Mouse (Mus musculus): Measurements from ENCODE around the gene Atp2b2. TPM values are rescaled to one million over a fixed set of nuclear protein-coding genes. Genes with fewer than 3 reads are reported as not detected.

Atp2b2 gene
- polyA plus RNA-seq (2014; fragmentation: Nextera tagmentation; extraction: Ambion mirVana): 1.2 and 1.7 TPM in 2 replicates

GRCm38 (mm10) chr6:114042332-114042731, at the start of gene Atp2b2:
Gene Atp2b2, minus strand, starts transcription at chr6:114042613.
- DNase-seq (ENCODE audit: low spot score) (no peak), ATAC-seq (replicated peaks; ENCODE audit: low FRiP score, low TSS enrichment, low read depth) (no peak)
- H3K9me3 ChIP-seq (ENCODE audit: control insufficient read depth, low read length): no peaks in the 10 kb centered on the region
- no peaks in the 10 kb centered on the region for H3K4me1 ChIP-seq (replicated peaks; ENCODE audit: control insufficient read depth, insufficient read depth, low read length)
- H3K9ac ChIP-seq (ENCODE audit: low read length): no peak within 1 kb of the TSS
- peak within 1 kb of the TSS; percentile 33 for H3K4me3 ChIP-seq (ENCODE audit: low read depth, low read length)
- no peak within 1 kb of the TSS for H3K27ac ChIP-seq (ENCODE audit: low read depth)
- H3K36me3 ChIP-seq (ENCODE audit: control insufficient read depth, insufficient read depth, low read length): no peaks in the 10 kb centered on the region
- peaks cover 63% of the 10 kb centered on the region for H3K27me3 ChIP-seq (replicated peaks; ENCODE audit: control insufficient read depth, insufficient read depth, low read length)
- peak within 1 kb of the TSS; percentile 61 for H3K4me2 ChIP-seq (ENCODE audit: low read length)
- 16% methylated on average over 12 of the region's 12 CpGs for WGBS

- Histone ChIP-seq H3K27ac (ENCODE audit: low read depth) (no peak overlapping the region), H3K9ac (ENCODE audit: low read length) (no peak overlapping the region), H3K4me2 (ENCODE audit: low read length) (no peak overlapping the region), H3K4me3 (ENCODE audit: low read depth, low read length) (no peak overlapping the region), H3K9me3 (ENCODE audit: control insufficient read depth, low read length) (no peaks in the 10 kb centered on the region), H3K4me1 (replicated peaks; ENCODE audit: control insufficient read depth, insufficient read depth, low read length) (no peaks in the 10 kb centered on the region), H3K27me3 (replicated peaks; ENCODE audit: control insufficient read depth, insufficient read depth, low read length) (no peaks in the 10 kb centered on the region), H3K36me3 (ENCODE audit: control insufficient read depth, insufficient read depth, low read length) (no peaks in the 10 kb centered on the region)
- 16% methylated on average over 5 of the region's 5 CpGs for WGBS
- ATAC-seq (replicated peaks; ENCODE audit: low FRiP score, low TSS enrichment, low read depth): no peak
- peak; percentile 90 for DNase-seq (ENCODE audit: low spot score)
Measured at GRCm38 (mm10) chr6:114089626-114090025, 47.2 kb upstream of the Atp2b2 start.

- 17% methylated on average over 7 of the region's 7 CpGs for WGBS
- H3K36me3 ChIP-seq (ENCODE audit: control insufficient read depth, insufficient read depth, low read length): no peaks in the 10 kb centered on the region
- DNase-seq (ENCODE audit: low spot score): peak; percentile 89
Measured at GRCm38 (mm10) chr6:114087106-114087505, 44.7 kb upstream of the Atp2b2 start.

GRCm38 (mm10) chr6:114078556-114078955, 36.1 kb upstream of the Atp2b2 start:
- Histone ChIP-seq H3K36me3 (ENCODE audit: control insufficient read depth, insufficient read depth, low read length) (no peaks in the 10 kb centered on the region), H3K9ac (ENCODE audit: low read length) (no peak overlapping the region), H3K9me3 (ENCODE audit: control insufficient read depth, low read length) (no peaks in the 10 kb centered on the region), H3K4me2 (ENCODE audit: low read length) (no peak overlapping the region), H3K4me3 (ENCODE audit: low read depth, low read length) (no peak overlapping the region), H3K27me3 (replicated peaks; ENCODE audit: control insufficient read depth, insufficient read depth, low read length) (no peaks in the 10 kb centered on the region), H3K27ac (ENCODE audit: low read depth) (no peak overlapping the region), H3K4me1 (replicated peaks; ENCODE audit: control insufficient read depth, insufficient read depth, low read length) (no peaks in the 10 kb centered on the region)
- ATAC-seq (replicated peaks; ENCODE audit: low FRiP score, low TSS enrichment, low read depth) (no peak), DNase-seq (ENCODE audit: low spot score) (no peak)

More at GRCm38 (mm10) chr6:114087106-114087505, 44.7 kb upstream of the Atp2b2 start:
- no peak for ATAC-seq (replicated peaks; ENCODE audit: low FRiP score, low TSS enrichment, low read depth)
- H3K9me3 ChIP-seq (ENCODE audit: control insufficient read depth, low read length): no peaks in the 10 kb centered on the region
- no peak overlapping the region for H3K9ac ChIP-seq (ENCODE audit: low read length)
- H3K27me3 ChIP-seq (replicated peaks; ENCODE audit: control insufficient read depth, insufficient read depth, low read length): no peaks in the 10 kb centered on the region
- no peak overlapping the region for H3K4me2 ChIP-seq (ENCODE audit: low read length)
- no peak overlapping the region for H3K27ac ChIP-seq (ENCODE audit: low read depth)
- H3K4me1 ChIP-seq (replicated peaks; ENCODE audit: control insufficient read depth, insufficient read depth, low read length): no peaks in the 10 kb centered on the region
- no peak overlapping the region for H3K4me3 ChIP-seq (ENCODE audit: low read depth, low read length)

GRCm38 (mm10) chr6:114076560-114076959, 34.1 kb upstream of the Atp2b2 start:
- ATAC-seq (replicated peaks; ENCODE audit: low FRiP score, low TSS enrichment, low read depth) (no peak), DNase-seq (ENCODE audit: low spot score) (no peak)
- 64% methylated on average over 3 of the region's 3 CpGs for WGBS
- Histone ChIP-seq H3K4me1 (replicated peaks; ENCODE audit: control insufficient read depth, insufficient read depth, low read length) (no peaks in the 10 kb centered on the region), H3K27me3 (replicated peaks; ENCODE audit: control insufficient read depth, insufficient read depth, low read length) (no peaks in the 10 kb centered on the region), H3K27ac (ENCODE audit: low read depth) (no peak overlapping the region), H3K9ac (ENCODE audit: low read length) (no peak overlapping the region), H3K36me3 (ENCODE audit: control insufficient read depth, insufficient read depth, low read length) (no peaks in the 10 kb centered on the region), H3K4me3 (ENCODE audit: low read depth, low read length) (no peak overlapping the region), H3K4me2 (ENCODE audit: low read length) (no peak overlapping the region), H3K9me3 (ENCODE audit: control insufficient read depth, low read length) (no peaks in the 10 kb centered on the region)

- DNase-seq (ENCODE audit: low spot score) (no peak), ATAC-seq (replicated peaks; ENCODE audit: low FRiP score, low TSS enrichment, low read depth) (no peak)
- Histone ChIP-seq H3K4me3 (ENCODE audit: low read depth, low read length) (no peak overlapping the region), H3K9ac (ENCODE audit: low read length) (no peak overlapping the region), H3K27ac (ENCODE audit: low read depth) (no peak overlapping the region), H3K9me3 (ENCODE audit: control insufficient read depth, low read length) (no peaks in the 10 kb centered on the region), H3K36me3 (ENCODE audit: control insufficient read depth, insufficient read depth, low read length) (no peaks in the 10 kb centered on the region), H3K27me3 (replicated peaks; ENCODE audit: control insufficient read depth, insufficient read depth, low read length) (no peaks in the 10 kb centered on the region), H3K4me2 (ENCODE audit: low read length) (no peak overlapping the region), H3K4me1 (replicated peaks; ENCODE audit: control insufficient read depth, insufficient read depth, low read length) (no peaks in the 10 kb centered on the region)
- WGBS: 57% methylated on average over 5 of the region's 5 CpGs
Measured at GRCm38 (mm10) chr6:114076061-114076460, 33.6 kb upstream of the Atp2b2 start.

- no peak for ATAC-seq (replicated peaks; ENCODE audit: low FRiP score, low TSS enrichment, low read depth)
Measured at GRCm38 (mm10) chr6:114074929-114075328, 32.5 kb upstream of the Atp2b2 start.

GRCm38 (mm10) chr6:114074256-114074655, 31.8 kb upstream of the Atp2b2 start:
- no peak overlapping the region for H3K9ac ChIP-seq (ENCODE audit: low read length)
- H3K4me3 ChIP-seq (ENCODE audit: low read depth, low read length): no peak overlapping the region
- no peak overlapping the region for H3K4me2 ChIP-seq (ENCODE audit: low read length)
- no peak for DNase-seq (ENCODE audit: low spot score)
- ATAC-seq (replicated peaks; ENCODE audit: low FRiP score, low TSS enrichment, low read depth): no peak
- H3K27ac ChIP-seq (ENCODE audit: low read depth): no peak overlapping the region
- 12% methylated on average over 1 of the region's 1 CpGs for WGBS
- no peaks in the 10 kb centered on the region for H3K4me1 ChIP-seq (replicated peaks; ENCODE audit: control insufficient read depth, insufficient read depth, low read length)
- H3K36me3 ChIP-seq (ENCODE audit: control insufficient read depth, insufficient read depth, low read length): no peaks in the 10 kb centered on the region
- no peaks in the 10 kb centered on the region for H3K27me3 ChIP-seq (replicated peaks; ENCODE audit: control insufficient read depth, insufficient read depth, low read length)
- H3K9me3 ChIP-seq (ENCODE audit: control insufficient read depth, low read length): no peaks in the 10 kb centered on the region

More at GRCm38 (mm10) chr6:114074929-114075328, 32.5 kb upstream of the Atp2b2 start:
- no peak overlapping the region for H3K27ac ChIP-seq (ENCODE audit: low read depth)
- no peaks in the 10 kb centered on the region for H3K36me3 ChIP-seq (ENCODE audit: control insufficient read depth, insufficient read depth, low read length)
- H3K4me1 ChIP-seq (replicated peaks; ENCODE audit: control insufficient read depth, insufficient read depth, low read length): no peaks in the 10 kb centered on the region
- H3K9me3 ChIP-seq (ENCODE audit: control insufficient read depth, low read length): no peaks in the 10 kb centered on the region
- no peak overlapping the region for H3K4me3 ChIP-seq (ENCODE audit: low read depth, low read length)
- WGBS: 60% methylated on average over 10 of the region's 10 CpGs
- no peak for DNase-seq (ENCODE audit: low spot score)
- H3K4me2 ChIP-seq (ENCODE audit: low read length): no peak overlapping the region
- H3K9ac ChIP-seq (ENCODE audit: low read length): no peak overlapping the region
- H3K27me3 ChIP-seq (replicated peaks; ENCODE audit: control insufficient read depth, insufficient read depth, low read length): no peaks in the 10 kb centered on the region

- Histone ChIP-seq H3K36me3 (ENCODE audit: control insufficient read depth, insufficient read depth, low read length) (no peaks in the 10 kb centered on the region), H3K4me2 (ENCODE audit: low read length) (no peak overlapping the region), H3K4me3 (ENCODE audit: low read depth, low read length) (no peak overlapping the region), H3K4me1 (replicated peaks; ENCODE audit: control insufficient read depth, insufficient read depth, low read length) (no peaks in the 10 kb centered on the region), H3K27me3 (replicated peaks; ENCODE audit: control insufficient read depth, insufficient read depth, low read length) (no peaks in the 10 kb centered on the region), H3K27ac (ENCODE audit: low read depth) (no peak overlapping the region), H3K9me3 (ENCODE audit: control insufficient read depth, low read length) (no peaks in the 10 kb centered on the region), H3K9ac (ENCODE audit: low read length) (no peak overlapping the region)
- DNase-seq (ENCODE audit: low spot score) (peak; percentile 70), ATAC-seq (replicated peaks; ENCODE audit: low FRiP score, low TSS enrichment, low read depth) (no peak)
- WGBS: 11% methylated on average over 4 of the region's 4 CpGs
Measured at GRCm38 (mm10) chr6:114071564-114071963, 29.2 kb upstream of the Atp2b2 start.
